Mouse (Mus musculus) embryonic facial prominence, embryonic 10.5 days (tissue): ENCODE results near the gene Hsd11b2. TPM values are rescaled to one million over a fixed set of nuclear protein-coding genes. Genes with fewer than 3 reads are reported as not detected.

Experiments
- DNase-seq: peaks from one replicate; pipeline ENCODE4 v3.0.0-alpha.2; 2017; ENCODE audit warnings: low spot score
- H3K27ac ChIP-seq: fragments of 300-500 bp; sonication (generic); replicated peaks from 2 replicates; pipeline ENCODE4 v1.5.1; 2016; ENCODE audit warnings: mild to moderate bottlenecking
- H3K27me3 ChIP-seq: fragments of 300-500 bp; sonication (generic); replicated peaks from 2 replicates; pipeline ENCODE4 v1.6.1; 2016; ENCODE audit warnings: low read depth, mild to moderate bottlenecking; ENCODE audit not compliant: poor library complexity, severe bottlenecking
- H3K36me3 ChIP-seq: fragments of 300-500 bp; sonication (generic); replicated peaks from 2 replicates; pipeline ENCODE4 v1.6.1; 2016; ENCODE audit warnings: mild to moderate bottlenecking, moderate library complexity
- H3K4me1 ChIP-seq: fragments of 300-500 bp; sonication (generic); 2 replicates; pipeline ENCODE4 v1.6.1; 2016
- H3K4me3 ChIP-seq: fragments of 300-500 bp; sonication (generic); 2 replicates; pipeline ENCODE4 v1.5.1; 2016; ENCODE audit warnings: mild to moderate bottlenecking, moderate library complexity
- H3K9me3 ChIP-seq: fragments of 300-500 bp; sonication (generic); 2 replicates; pipeline ENCODE4 v1.6.1; 2016; ENCODE audit warnings: mild to moderate bottlenecking
- WGBS: fragments of 180-500 bp; shearing (Covaris S2); methylation state at CpG from one replicate; pipeline ENCODE4 v1.1.7; 2016; 5-methylcytosine and 5-hydroxymethylcytosine counted together
- polyA plus RNA-seq: library from polyadenylated mRNA; unstranded; fragments of >200 nt; fragmentation: Nextera tagmentation; extraction: Ambion mirVana; gene quantifications from 2 replicates; pipeline ENCODE4 v1.2.1, GENCODE M21; 2016

The Hsd11b2 gene
- polyA plus RNA-seq, 1 experiment from 2014 or later, result 18.8 TPM

DNA sequence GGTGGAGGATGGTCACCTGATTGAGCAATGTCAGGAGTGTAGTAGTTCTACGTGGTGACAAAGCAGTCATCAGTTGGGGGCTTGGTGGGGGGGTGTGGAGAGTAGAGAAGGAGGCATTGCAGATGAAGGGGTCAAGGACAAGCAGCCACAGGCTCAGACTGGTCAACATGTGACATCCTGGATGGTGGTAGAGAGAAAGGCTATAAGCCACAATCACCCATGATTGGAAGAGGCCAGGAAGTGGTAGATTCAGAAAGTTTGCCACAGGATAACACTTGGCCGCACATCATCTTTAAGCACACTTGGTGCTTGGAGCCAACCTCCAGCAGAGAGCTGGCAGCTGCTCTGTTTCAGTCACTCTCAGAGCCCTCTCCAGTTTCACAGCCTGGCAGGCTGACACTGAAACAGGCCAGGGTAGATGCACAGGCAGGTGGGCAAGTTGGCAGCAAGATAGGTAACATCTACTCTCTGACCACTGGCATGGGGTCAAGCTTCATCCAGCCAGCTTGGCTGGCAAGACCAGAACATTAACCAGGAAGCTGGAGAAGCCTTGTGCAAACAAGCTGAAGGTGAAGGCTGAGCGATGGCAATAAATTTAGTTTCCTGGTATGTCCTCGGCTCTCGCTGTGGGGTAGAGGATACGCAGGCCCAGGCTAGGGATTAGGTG, 18.6 kb downstream of the Hsd11b2 start:
- peaks cover 50% of the 10 kb centered on the region for H3K36me3 ChIP-seq
- no peak for DNase-seq
- no peak overlapping the region for H3K27ac ChIP-seq
- no peaks in the 10 kb centered on the region for H3K27me3 ChIP-seq
- no peaks in the 10 kb centered on the region for H3K9me3 ChIP-seq
- WGBS, result 93% methylated on average over 6 of the region's 6 CpGs
- H3K4me3 ChIP-seq, result no peak overlapping the region
- peaks cover 11% of the 10 kb centered on the region for H3K4me1 ChIP-seq

DNA sequence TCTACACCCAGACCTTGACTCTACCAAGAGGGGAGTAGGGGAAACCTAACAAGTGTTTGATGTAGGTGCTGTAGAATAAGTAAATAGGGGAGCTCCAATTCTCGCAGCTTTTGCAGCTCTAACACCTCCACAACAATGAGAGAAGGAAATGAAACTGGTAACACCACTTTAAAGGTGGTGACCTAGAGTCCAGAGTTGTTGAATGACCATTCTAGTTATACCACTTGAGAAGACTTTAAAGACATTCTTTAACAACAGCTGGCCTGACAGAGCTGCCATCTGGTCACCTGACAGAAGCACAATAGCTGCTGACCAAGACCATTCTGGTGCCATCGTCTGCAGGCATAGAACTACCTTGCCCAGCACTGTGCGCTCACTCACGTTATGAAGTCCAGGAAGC, 20.4 kb downstream of the Hsd11b2 start:
- no peak overlapping the region for H3K27ac ChIP-seq
- DNase-seq, result no peak
- 89% methylated on average over 4 of the region's 4 CpGs for WGBS
- H3K4me3 ChIP-seq, result no peak overlapping the region
- H3K27me3 ChIP-seq, result no peaks in the 10 kb centered on the region
- H3K9me3 ChIP-seq, result no peaks in the 10 kb centered on the region
- peaks cover 50% of the 10 kb centered on the region for H3K36me3 ChIP-seq
- H3K4me1 ChIP-seq, result peaks cover 6% of the 10 kb centered on the region

DNA sequence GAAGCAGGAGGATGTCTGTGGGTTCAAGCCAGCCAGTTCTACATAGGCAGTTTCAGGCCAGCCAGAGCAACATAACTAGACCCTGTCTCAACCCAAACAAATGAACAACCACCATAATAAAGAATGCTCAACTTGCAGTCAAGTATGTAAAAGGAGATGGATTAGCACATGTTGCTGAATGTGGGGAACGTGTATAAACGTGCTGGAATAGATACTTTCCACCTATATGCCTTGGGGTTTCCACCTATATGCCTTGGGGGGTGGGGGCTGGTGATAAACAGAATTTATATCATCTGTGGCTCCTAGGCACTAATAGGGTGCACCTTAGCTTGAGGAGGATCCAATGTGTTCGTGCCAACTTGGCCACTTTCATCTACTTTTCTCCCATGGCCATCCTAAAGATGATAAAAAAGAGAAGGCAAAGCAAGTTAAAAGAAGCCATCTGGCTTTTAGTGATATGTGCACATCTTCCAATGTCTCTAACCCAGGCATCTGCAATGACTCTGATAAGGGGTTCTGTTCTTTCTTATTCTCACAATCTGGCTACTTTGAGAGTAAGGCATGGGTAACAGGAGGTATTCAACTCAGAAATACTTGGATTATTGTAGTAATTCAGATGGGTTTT, 23.6 kb downstream of the Hsd11b2 start:
- H3K4me3 ChIP-seq, result no peak overlapping the region
- peaks cover 34% of the 10 kb centered on the region for H3K36me3 ChIP-seq
- no peak for DNase-seq
- H3K27ac ChIP-seq, result no peak overlapping the region
- no peaks in the 10 kb centered on the region for H3K9me3 ChIP-seq
- H3K4me1 ChIP-seq, result peaks cover 29% of the 10 kb centered on the region
- 84% methylated on average over 3 of the region's 3 CpGs for WGBS
- no peaks in the 10 kb centered on the region for H3K27me3 ChIP-seq

- no peak for DNase-seq
These were observed 24.3 kb downstream of the Hsd11b2 start for GRCm38 (mm10) chr8:105542808-105543207.

DNA sequence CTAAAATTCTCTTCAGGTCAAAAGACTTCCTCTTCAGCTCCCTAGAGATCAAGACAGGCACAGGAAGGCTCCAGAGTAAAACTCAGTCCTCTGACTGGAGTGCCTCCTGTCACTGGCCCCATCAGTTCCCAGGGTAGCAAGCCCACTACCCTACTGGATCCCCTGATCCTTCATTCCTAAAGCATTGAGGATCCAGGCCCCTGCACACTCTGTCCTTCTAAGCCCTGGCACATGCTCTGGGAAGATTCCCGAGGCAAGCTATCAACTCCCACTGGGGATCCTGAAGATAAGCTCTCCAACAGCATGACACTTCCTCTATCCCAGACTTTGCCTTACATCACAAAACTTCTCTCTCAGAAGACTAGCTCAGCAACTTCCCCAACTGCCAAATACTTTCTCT, 25.1 kb downstream of the Hsd11b2 start:
- Histone ChIP-seq H3K27me3 (no peaks in the 10 kb centered on the region), H3K9me3 (no peaks in the 10 kb centered on the region), H3K4me1 (peaks cover 32% of the 10 kb centered on the region), H3K27ac (no peak overlapping the region), H3K36me3 (peaks cover 18% of the 10 kb centered on the region), H3K4me3 (no peak overlapping the region)
- WGBS, result 65% methylated on average over 1 of the region's 1 CpGs
- no peak for DNase-seq

More at GRCm38 (mm10) chr8:105542808-105543207, 24.3 kb downstream of the Hsd11b2 start:
- H3K27ac ChIP-seq, result no peak overlapping the region
- H3K36me3 ChIP-seq, result peaks cover 27% of the 10 kb centered on the region
- no peak overlapping the region for H3K4me3 ChIP-seq
- H3K27me3 ChIP-seq, result no peaks in the 10 kb centered on the region
- H3K9me3 ChIP-seq, result no peaks in the 10 kb centered on the region
- H3K4me1 ChIP-seq, result peaks cover 32% of the 10 kb centered on the region
- WGBS, result 92% methylated on average over 2 of the region's 2 CpGs

GRCm38 (mm10) chr8:105544544-105545205, 26.1 kb downstream of the Hsd11b2 start:
- peaks cover 10% of the 10 kb centered on the region; the same call in 1 of the 2 replicates for H3K36me3 ChIP-seq
- no peaks in the 10 kb centered on the region for H3K27me3 ChIP-seq
- WGBS, result 60% methylated on average over 7 of the region's 7 CpGs
- H3K9me3 ChIP-seq, result no peaks in the 10 kb centered on the region
- H3K4me3 ChIP-seq, result no peak overlapping the region
- H3K4me1 ChIP-seq, result peaks cover 32% of the 10 kb centered on the region
- no peak for DNase-seq
- H3K27ac ChIP-seq, result no peak overlapping the region

DNA sequence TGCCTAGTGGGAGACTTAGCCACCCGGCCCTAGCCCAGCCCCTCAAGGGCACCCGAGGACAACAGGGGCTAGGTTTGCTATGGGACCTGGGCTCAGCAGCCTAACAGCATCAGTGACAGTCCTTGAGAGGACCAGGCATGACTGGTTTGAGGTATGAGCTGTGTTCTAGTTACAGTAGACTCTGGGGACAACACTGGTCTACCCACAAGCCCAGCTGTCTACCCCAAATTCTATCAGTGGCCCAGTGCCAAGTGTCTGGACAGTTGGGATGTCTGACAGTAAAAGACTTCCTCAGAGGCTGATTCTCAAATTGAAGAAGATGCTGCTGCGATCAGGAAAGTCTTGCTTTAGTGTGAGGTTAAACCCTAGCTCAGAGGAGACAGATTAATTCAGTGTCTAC, 26.7 kb downstream of the Hsd11b2 start:
- H3K4me3 ChIP-seq, result no peak overlapping the region
- WGBS, result 91% methylated on average over 3 of the region's 3 CpGs
- peaks cover 32% of the 10 kb centered on the region for H3K4me1 ChIP-seq
- H3K9me3 ChIP-seq, result no peaks in the 10 kb centered on the region
- H3K27ac ChIP-seq, result no peak overlapping the region
- H3K36me3 ChIP-seq, result peaks cover 10% of the 10 kb centered on the region; the same call in 1 of the 2 replicates
- DNase-seq, result no peak
- H3K27me3 ChIP-seq, result no peaks in the 10 kb centered on the region

DNA sequence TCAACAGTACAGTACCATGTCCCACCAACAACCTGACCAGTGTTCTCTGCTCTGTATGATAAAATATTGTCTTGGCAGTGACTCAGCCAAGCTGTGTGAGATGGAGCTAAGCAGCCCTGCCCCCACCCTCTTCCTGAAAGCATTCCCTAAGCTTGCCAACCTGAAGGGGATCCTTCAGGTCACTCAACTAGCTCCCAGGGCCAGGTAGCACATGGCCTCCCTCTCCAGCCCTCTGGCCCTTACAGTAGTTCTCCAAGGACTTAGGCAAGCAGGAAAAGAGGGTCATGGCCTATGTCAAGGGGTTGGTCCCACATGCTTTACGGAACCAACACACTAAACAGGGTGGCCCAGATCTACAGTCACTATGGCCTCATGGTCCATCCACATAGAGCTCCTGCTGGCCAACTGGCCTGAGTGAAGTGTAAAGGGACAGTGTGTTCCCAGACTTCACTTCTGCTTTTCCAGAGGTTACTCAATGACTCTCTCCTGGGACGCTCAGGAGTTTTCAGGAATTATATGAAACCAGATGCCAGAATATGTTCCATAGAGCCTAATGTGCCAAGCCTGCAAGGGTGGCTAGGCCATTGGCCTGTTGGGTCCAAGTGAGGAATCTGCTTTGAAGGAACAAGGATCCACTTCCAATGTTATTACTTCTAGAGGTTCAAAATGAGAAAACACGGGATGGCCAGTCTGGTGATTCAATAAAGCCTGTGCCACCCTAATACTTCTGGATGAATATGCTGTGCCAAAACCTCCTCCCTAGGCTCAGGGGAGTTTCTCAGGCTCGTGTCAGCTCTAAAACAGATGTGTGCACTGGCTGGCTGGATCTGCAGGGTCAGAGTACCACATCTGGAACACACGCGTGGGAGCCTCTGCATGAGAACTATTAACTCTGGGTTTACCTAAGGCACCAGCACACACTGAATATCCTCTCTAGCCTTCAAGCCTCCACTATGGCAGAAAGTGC, 28.1 kb downstream of the Hsd11b2 start:
- peaks cover 4% of the 10 kb centered on the region; the same call in 1 of the 2 replicates for H3K36me3 ChIP-seq
- H3K4me3 ChIP-seq, result no peak overlapping the region
- H3K27me3 ChIP-seq, result no peaks in the 10 kb centered on the region
- DNase-seq, result no peak
- H3K9me3 ChIP-seq, result no peaks in the 10 kb centered on the region
- no peak overlapping the region for H3K27ac ChIP-seq
- H3K4me1 ChIP-seq, result peaks cover 32% of the 10 kb centered on the region
- 84% methylated on average over 6 of the region's 6 CpGs for WGBS

GRCm38 (mm10) chr8:105549506-105549905, 31.0 kb downstream of the Hsd11b2 start:
- peaks cover 23% of the 10 kb centered on the region for H3K4me1 ChIP-seq
- no peaks in the 10 kb centered on the region for H3K36me3 ChIP-seq
- DNase-seq, result no peak
- WGBS, result 82% methylated on average over 1 of the region's 1 CpGs
- no peaks in the 10 kb centered on the region for H3K9me3 ChIP-seq
- H3K4me3 ChIP-seq, result no peak overlapping the region
- H3K27ac ChIP-seq, result no peak overlapping the region
- H3K27me3 ChIP-seq, result no peaks in the 10 kb centered on the region

DNA sequence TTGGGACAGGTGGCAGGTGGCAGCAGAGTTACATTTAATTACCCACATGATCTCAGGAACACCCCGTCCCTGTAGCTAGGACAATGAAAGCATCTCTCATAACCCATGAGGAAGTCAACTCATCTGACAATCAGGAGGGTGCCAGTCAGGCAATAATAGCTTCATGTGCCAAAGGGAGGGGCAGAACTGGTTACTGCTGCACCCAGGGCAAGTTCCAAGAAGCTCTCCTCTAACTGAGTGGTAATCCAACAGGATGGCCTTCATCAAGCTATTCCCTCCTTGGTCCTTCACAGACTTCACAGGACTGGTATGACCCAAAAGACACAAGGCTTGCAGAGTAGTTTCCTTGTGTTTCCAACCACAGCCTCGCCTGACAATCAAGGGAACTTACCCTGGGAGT, 31.5 kb downstream of the Hsd11b2 start:
- WGBS, result 75% methylated on average over 2 of the region's 2 CpGs
- Histone ChIP-seq H3K27ac (no peak overlapping the region), H3K4me1 (peaks cover 17% of the 10 kb centered on the region), H3K27me3 (no peaks in the 10 kb centered on the region), H3K9me3 (no peaks in the 10 kb centered on the region), H3K36me3 (no peaks in the 10 kb centered on the region), H3K4me3 (no peak overlapping the region)
- DNase-seq, result no peak

GRCm38 (mm10) chr8:105552032-105552431, 33.5 kb downstream of the Hsd11b2 start:
- H3K9me3 ChIP-seq, result no peaks in the 10 kb centered on the region
- WGBS, result 83% methylated on average over 2 of the region's 2 CpGs
- H3K27me3 ChIP-seq, result no peaks in the 10 kb centered on the region
- no peak for DNase-seq
- H3K27ac ChIP-seq, result no peak overlapping the region
- H3K4me1 ChIP-seq, result peaks cover 6% of the 10 kb centered on the region
- H3K4me3 ChIP-seq, result no peak overlapping the region
- no peaks in the 10 kb centered on the region for H3K36me3 ChIP-seq

DNA sequence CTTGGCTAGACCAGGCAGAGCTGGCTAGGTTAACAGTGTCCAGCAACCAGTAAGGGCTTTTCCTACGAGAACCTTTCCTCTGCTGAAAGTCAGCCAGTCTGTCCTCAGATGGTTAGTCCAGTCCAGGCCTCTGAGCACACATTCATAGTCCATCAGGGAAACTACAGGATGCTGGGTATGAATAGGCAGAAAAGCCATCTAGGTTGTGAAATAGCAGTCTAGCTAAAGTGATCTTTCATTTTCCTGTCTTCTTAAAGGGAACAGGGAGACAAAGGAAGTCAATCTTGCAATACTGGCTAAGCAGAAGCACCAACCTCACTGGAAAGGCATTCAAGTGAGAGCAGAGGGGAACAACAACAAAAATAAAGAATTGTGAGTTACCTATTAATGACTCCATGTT, 34.3 kb downstream of the Hsd11b2 start:
- 77% methylated on average over 1 of the region's 1 CpGs for WGBS

More for the DNA sequence above, 34.3 kb downstream of the Hsd11b2 start:
- no peaks in the 10 kb centered on the region for H3K27me3 ChIP-seq
- DNase-seq, result no peak
- peaks cover 3% of the 10 kb centered on the region; the same call in 1 of the 2 replicates for H3K4me1 ChIP-seq
- H3K36me3 ChIP-seq, result no peaks in the 10 kb centered on the region
- H3K4me3 ChIP-seq, result no peak overlapping the region
- no peak overlapping the region for H3K27ac ChIP-seq
- H3K9me3 ChIP-seq, result no peaks in the 10 kb centered on the region
